Mouse (Mus musculus) gastrocnemius, postnatal 10 days (tissue): ENCODE measurements around the gene Pqlc2. TPM values are rescaled to one million over a fixed set of nuclear protein-coding genes. Genes with fewer than 3 reads are reported as not detected.

Source experiments
- DNase-seq: peaks from one replicate; pipeline ENCODE4 v3.0.0; 2021; ENCODE audit warnings: mixed read lengths
- long read RNA-seq, 2 experiments: library from polyadenylated mRNA; stranded (forward); transcript quantifications; one replicate each; pipeline ENCODE4 v2.0.0; 2021
- total RNA-seq, 2 experiments: library from RNA; stranded (reverse); gene quantifications; 2 replicates each; pipeline ENCODE4 v1.2.3; 2021

Gene Pqlc2
- total RNA-seq, result 1 to 10 TPM; 4.9 to 5.6 TPM
- long read RNA-seq, experiment 1, partial matches to known transcripts, result 0 of 5 reads
- long read RNA-seq, experiment 1, other reads (novel, unspliced or antisense), result 2 of 5 reads
- long read RNA-seq, experiment 2, transcript Pqlc2-201 (9 exons, 1,532 nt), result major isoform, 7 of 7 reads
- long read RNA-seq, experiment 2, partial matches to known transcripts, result 0 of 7 reads
- long read RNA-seq, experiment 2, other reads (novel, unspliced or antisense), result 0 of 7 reads

- peak; percentile 99 for DNase-seq
These were observed at the start of gene Pqlc2, which contains the start of gene Akr7a5 for GRCm38 (mm10) chr4:139310171-139310898. TSS of gene Pqlc2 (minus strand) at chr4:139310708. TSS of gene Akr7a5 (plus strand) at chr4:139310744.

DNA sequence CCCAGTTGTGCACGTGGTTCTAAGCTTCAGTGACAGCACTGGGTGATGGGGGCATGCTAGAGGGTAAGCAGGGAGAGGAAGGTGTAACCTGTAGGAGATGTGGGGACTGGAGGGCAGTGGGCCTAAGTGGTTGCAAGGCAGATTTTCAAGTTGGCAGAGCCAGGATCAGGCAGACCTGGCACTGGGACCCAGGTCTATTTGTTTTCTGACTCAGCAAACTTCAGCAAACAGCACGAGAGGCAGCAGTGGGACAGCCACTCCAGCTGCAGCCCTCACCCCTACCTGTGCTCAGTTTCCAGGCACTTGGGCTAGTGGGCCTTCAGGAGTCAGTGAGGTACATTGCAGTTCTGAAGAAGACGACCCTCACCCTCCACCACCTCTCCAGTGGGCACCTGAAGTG is 46.7 kb upstream of the Pqlc2 start:
- no peak for DNase-seq

DNA sequence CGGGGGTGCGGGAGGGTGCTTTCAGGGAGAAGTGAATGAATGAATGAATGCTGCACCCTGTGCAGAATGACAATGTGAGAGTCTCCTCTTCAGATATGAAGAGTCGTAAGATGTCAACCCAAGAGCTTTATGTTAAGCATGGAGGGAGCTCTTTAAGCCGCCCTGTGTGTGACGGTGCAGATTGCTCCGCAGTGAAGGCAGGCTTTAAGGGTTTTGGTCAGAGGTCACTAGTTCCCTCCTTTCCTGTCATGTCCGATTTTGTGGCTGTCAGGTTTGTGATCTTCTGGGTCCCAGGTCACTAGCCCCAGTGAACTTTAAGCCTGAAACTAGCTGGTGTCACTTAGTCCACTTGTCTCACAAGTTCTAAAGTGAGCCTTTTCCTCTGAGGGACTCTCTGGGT is 42.3 kb upstream of the Pqlc2 start:
- no peak for DNase-seq

DNA sequence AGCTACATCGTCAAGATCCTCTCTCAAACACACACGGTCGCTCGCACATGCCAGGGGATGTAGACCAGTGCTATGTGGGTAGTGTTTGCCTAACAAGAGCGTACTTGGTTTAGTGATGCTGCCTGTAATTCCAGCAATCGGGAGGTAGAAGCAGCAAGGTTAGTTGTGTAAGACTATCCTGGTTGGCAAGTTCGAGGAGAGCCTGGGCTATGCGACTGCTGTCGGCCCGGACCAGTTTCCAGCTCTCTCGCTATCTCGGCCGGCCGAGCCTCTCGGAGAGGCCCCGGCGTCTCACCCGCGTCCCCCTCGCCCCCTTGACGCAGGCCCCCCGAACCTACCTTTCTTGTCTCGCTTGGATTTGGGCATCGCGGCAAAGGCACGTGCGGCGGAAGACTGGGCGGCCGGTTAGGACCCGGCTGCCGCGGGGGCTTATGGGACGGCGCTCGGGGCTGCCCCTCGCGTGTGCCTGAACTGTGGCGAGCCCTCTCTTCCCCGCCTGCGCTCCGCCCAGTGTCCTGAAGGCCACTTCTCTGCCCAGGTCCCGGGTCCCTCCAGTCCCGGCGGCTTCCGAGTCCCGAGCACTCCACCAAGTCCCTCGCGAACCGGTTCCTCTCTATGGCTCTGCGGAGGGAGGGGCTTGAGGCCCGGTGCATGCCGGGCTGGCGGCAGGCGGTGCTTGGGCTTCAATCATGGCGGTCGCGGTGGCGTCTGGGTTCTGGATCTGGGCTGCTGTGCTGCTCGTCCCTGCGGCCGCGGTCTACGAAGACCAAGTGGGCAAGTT is 41.6 kb upstream of the Pqlc2 start, which contains the start of the genes Mrto4, Emc1 and Ubr4:
TSS of gene Mrto4 (minus strand) at position 646 of the 781 bp plus-strand sequence.
TSS of gene Emc1 (plus strand) at position 657 of the 781 bp plus-strand sequence.
TSS of gene Ubr4 (plus strand) at position 679 of the 781 bp plus-strand sequence.
- peak; percentile 82 for DNase-seq

DNA sequence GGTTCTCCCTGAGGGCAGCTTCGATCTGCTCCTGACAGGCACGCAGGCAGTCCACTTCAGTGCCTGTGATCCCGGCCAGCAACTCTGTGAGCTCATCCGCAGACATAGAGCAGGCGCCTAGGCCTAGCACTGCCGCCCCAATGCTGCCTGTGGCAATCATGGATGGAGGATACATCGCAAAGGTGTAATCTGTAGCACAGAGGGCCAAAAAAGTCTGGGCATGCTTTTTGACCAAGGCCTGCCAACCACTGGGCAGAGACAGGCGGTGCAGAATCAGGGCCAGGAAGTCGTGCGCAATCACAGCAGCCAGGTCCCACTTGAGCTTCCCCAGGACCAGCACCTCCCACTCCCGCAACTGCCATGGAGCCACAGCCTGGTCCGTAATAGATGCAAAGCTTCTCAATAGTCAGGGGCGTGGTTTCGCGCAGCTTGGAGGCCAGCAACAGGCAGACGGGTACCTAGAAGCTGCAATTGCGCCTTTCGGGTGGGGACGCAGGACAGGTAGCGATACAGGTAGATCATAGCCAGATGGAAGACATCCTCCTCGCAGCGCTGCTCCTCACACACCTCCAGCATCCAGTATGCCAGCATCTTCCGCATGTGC is 35.0 kb upstream of the Pqlc2 start:
- DNase-seq, result no peak

GRCm38 (mm10) chr4:139343718-139344117 is 33.2 kb upstream of the Pqlc2 start:
- DNase-seq, result no peak

DNA sequence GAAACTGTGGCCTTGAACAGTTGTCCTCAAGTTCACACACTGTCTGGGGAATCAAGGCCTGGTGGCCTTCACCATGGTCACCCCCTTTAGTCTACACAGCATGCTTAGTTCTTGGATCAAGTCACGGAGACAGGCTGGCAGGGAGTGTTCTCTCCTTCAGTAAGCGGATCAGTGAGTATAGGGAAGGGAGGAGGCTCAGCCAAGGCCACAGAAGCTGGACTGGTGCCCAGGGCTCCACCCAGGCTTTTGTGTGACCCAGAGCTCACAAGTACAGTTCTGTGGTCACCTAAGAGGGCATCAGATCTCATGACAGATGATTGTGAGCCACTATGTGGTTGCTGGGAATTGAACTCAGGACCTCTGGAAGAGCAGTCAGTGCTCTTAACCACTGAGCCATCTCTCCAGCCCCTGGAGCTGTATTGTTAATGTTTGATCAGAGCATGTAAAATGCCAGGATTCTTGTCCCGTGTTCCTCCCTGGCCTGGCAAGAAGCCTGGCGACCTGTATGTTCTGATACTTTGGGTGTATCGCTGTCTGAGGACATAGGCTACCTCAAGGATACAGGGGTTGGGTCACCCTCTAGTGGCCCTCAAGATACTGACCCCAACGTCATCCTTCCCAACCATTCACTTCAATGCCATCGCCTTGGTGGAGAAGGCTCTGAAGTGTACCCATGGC is 31.2 kb upstream of the Pqlc2 start:
- DNase-seq, result no peak

- no peak for DNase-seq
These were observed 30.3 kb upstream of the Pqlc2 start for GRCm38 (mm10) chr4:139340835-139341234.

- DNase-seq, result no peak
These were observed 27.6 kb upstream of the Pqlc2 start for GRCm38 (mm10) chr4:139338145-139338544.

DNA sequence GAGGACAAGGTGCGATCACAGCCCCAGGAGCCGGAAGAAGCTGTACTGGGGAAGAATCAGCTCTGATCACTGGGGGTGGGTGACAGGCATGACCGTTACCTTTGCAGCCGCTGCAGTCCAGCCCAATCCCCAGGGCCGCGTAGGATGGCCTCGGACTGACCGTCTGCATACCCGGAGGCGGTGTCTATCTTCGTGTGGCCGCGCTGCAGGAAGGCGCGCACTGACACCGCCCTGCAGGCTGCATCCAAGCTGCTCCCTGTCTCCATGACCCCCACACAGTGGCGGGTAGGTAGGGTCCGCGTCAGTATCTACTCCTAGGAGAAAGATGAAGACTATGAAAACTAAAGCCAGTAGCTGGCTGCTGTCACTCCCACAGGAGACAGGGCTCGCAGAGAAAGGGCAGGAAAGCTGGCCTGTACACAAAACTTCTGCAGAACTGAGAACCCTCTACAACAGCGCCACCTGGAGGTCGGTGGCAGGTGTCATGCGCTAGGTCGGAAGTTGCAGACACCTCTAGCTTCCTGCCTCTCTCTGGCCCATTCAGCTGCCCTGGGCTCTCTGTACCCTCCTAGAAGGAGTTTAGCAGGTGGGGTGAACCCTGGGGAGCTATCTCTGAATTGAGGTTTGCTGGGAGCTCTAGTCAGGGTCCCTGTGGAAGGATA is 26.4 kb upstream of the Pqlc2 start:
- peak; percentile 87 for DNase-seq

GRCm38 (mm10) chr4:139335507-139335906 is 25.0 kb upstream of the Pqlc2 start:
- no peak for DNase-seq

DNA sequence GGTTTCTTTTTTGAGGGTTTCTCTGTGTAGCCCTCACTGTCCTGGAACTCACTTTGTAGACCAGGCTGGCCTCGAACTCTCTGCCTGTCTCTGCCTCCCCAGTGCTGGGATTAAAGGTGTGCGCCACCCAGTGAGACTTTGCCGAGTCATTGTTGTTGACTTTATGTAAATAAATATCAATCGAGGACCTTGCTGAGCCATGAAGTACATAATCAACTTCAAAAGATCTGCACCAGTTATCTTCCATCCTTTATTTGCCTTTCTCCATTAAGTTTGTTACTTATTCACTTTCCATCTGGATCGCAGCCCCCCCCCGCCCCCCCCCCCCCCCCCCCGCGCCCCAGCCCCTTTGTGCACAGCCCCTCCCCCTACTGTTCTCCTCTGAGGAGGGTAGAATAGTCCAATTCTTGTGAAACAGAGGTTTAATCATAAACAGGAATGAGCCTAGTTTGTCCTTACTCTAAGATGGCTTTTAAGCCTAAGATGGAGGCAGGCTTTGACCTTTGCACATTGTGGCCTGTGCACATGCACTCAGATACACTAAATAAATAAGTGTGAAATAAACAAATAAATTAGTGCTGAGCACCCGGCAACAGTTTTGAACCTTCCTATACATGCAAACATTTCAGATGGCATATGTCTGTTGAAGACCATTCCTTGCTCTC is 24.3 kb upstream of the Pqlc2 start:
- no peak for DNase-seq

- peak; percentile 69 for DNase-seq
These were observed 20.1 kb upstream of the Pqlc2 start for GRCm38 (mm10) chr4:139330605-139331004.

DNA sequence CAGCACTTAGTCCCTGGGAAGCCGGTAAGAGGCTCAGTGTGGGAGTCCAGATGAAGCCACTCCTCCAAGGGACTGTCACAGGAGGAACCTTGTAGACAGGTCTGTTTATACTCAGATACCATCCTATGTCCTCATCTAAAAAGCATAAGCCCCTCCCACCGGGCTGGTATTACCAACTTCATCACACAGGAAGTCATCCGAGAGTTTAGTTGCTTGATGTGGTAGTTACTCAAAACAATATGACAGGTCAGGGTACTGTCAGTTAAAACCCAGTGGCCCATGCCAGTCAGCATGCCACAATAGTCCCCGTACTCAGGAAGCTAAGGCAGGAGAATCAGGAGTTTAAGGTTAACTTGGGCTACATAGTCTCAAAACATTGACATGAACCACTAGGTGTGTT is 9.2 kb upstream of the Pqlc2 start:
- DNase-seq, result no peak

DNA sequence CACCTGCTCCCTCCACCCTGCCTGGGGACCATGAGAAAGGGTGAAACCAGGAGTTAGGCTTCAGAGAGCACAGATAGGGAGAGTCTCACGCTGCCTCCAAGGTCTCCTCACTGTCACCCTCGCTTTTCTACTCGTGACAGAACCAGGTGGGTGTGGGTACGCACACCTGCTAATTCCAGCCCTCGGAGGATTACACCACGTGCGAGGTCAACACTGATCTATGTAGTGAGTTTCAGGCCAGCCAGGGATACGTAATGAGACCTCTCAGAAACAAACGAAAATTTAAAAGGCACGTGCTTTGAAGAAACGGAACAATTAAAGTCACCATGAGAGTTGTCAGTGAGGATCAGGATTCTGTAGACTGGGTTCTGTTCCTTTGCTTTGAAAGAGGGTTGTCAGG is 7.9 kb upstream of the Pqlc2 start:
- no peak for DNase-seq

- no peak for DNase-seq
These were observed 2.1 kb upstream of the Pqlc2 start for GRCm38 (mm10) chr4:139312632-139313031.

DNA sequence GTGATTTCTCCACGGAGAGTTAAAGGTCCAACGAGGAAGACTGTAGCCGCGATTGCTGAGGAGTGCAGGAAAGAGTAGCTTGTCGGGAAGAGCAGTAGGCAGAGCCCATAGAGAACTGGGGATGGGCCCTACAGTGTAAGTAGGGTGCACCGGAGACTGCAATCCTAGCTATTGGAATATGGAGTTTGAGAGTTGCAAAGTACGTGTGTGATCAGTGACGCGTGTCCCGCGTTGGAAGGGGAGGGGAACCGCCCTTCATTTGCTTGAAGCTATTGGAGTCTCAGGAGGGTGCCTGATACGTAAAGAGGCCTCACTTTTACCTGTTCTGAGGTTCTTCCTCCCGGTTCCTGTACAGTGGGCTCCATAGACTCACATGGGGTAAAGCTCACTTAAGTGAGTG is 1.2 kb upstream of the Pqlc2 start:
- no peak for DNase-seq

DNA sequence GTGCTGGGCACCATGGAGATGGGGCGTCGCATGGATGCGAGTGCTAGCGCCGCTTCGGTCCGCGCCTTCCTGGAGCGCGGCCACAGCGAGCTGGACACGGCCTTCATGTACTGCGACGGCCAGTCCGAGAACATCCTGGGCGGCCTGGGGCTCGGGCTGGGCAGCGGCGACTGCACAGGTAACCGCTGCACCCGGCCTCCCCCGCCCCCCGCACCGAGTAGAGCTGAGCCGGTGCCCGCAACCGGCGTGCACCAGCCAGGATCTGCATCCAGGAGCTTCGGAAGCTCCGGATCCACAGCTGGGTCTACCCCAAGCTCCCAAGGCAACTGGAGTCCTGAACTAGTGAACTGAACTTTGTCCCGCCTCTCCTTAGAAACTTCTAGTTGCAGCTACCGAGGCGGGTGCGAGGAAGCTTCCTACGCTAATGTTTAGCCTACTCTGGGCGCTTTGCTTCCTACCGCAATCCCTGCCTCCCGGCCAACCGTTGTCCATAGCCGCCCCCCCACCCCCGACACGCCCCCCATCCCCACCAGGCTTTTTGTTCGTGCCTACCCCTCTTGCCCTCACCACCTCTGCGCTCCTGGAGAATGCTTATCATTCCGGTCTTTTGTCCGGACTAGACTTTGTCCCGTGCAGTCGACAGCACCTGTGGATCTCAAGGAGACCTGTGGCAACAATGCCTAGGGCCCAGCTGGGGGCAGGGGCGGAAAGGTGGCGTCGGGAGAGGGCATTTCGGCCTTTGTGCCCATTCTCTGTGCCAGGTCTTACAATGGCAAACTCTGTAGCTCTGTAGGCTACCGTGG is 592 bp upstream of the Pqlc2 start:
- no peak for DNase-seq

DNA sequence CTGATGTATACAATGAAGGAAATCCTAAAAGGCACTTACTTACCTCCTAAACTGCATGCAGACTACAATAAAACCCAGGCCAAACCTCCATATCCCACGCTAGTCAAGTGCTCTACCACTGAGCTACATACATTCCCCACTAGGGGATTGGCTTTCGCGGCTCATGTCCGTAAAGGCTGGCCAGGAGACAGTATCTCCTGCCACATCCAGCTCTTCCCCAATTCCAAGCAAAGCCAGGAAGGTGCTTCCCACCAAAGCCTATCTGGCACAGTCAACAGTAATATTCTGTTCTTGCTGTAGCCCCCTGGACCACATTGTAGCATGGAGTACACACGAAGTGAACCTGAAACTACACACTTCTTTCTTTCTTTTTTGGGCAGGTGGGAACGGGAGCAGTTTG is 857 bp downstream of the Pqlc2 start:
- DNase-seq, result no peak

- DNase-seq, result no peak
These were observed 2.6 kb downstream of the Pqlc2 start for GRCm38 (mm10) chr4:139307916-139308315.
